Mouse (Mus musculus) limb, embryonic 12.5 days (tissue): ENCODE measurements around the gene Myo16. TPM values are rescaled to one million over a fixed set of nuclear protein-coding genes. Genes with fewer than 3 reads are reported as not detected.

ENCODE experiments used
- ATAC-seq: fragments of 200-750 bp; cut with Nextera tagmentation; 2 replicates; pipeline ENCODE4 v1.8.0; 2017; ENCODE audit warnings: low read depth, moderate TSS enrichment; ENCODE audit not compliant: insufficient number of reproducible peaks, insufficient read depth, low FRiP score, low TSS enrichment
- H3K27ac ChIP-seq: fragments of 300-500 bp; sonication (generic); 2 replicates; pipeline ENCODE4 v1.5.1; 2016; ENCODE audit warnings: mild to moderate bottlenecking, moderate library complexity
- H3K27me3 ChIP-seq: fragments of 300-500 bp; sonication (generic); 2 replicates; pipeline ENCODE4 v1.6.1; 2016; ENCODE audit warnings: mild to moderate bottlenecking, moderate library complexity
- H3K36me3 ChIP-seq: fragments of 300-500 bp; sonication (generic); 2 replicates; pipeline ENCODE4 v1.6.1; 2016; ENCODE audit warnings: mild to moderate bottlenecking, moderate library complexity
- H3K4me1 ChIP-seq: fragments of 300-500 bp; sonication (generic); replicated peaks from 2 replicates; pipeline ENCODE4 v1.6.1; 2016
- H3K4me2 ChIP-seq: fragments of 300-500 bp; sonication (generic); 2 replicates; pipeline ENCODE4 v1.6.1; 2016; ENCODE audit warnings: mild to moderate bottlenecking, moderate library complexity
- H3K4me3 ChIP-seq: fragments of 300-500 bp; sonication (generic); replicated peaks from 2 replicates; pipeline ENCODE4 v1.5.1; 2016; ENCODE audit warnings: mild to moderate bottlenecking
- H3K9ac ChIP-seq: fragments of 300-500 bp; sonication (generic); replicated peaks from 2 replicates; pipeline ENCODE4 v1.6.1; 2016; ENCODE audit warnings: mild to moderate bottlenecking, moderate library complexity
- H3K9me3 ChIP-seq: fragments of 300-500 bp; sonication (generic); 2 replicates; pipeline ENCODE4 v1.6.1; 2016; ENCODE audit warnings: mild to moderate bottlenecking, moderate library complexity
- WGBS: fragments of 180-500 bp; shearing (Covaris S2); methylation state at CpG from one replicate; pipeline ENCODE4 v1.1.7; 2016; 5-methylcytosine and 5-hydroxymethylcytosine counted together
- polyA plus RNA-seq: library from polyadenylated mRNA; unstranded; fragments of >200 nt; fragmentation: Nextera tagmentation; extraction: Ambion mirVana; gene quantifications from 2 replicates; pipeline ENCODE4 v1.2.1, GENCODE M21; 2016

Myo16 gene
- polyA plus RNA-seq, 1 experiment from 2014 or later, result 0.50 TPM

DNA sequence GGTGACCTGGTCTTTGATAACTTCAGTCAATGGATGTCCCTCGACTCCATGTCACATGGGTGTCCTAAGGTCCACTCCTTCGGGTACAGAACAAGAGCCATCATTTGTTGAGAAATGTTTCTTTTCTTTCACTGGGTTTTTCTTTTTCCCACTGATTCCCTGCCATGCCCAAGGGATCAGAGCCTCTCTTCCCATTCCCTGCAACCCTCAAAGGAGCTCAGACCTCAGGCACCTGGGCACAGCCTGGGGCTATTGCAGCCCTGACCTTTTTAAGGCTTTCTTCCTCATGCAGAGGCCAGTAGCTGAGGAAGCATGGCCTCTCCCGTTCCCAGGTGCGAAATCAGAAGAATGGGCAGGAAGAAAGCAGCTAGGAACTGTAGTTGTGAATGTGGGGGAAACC, 23.4 kb downstream of the Myo16 start:
- Histone ChIP-seq H3K27me3 (no peaks in the 10 kb centered on the region), H3K9me3 (no peaks in the 10 kb centered on the region), H3K4me3 (no peak overlapping the region), H3K4me2 (no peak overlapping the region), H3K9ac (no peak overlapping the region), H3K4me1 (no peaks in the 10 kb centered on the region), H3K27ac (no peak overlapping the region), H3K36me3 (no peaks in the 10 kb centered on the region)
- WGBS, result 60% methylated on average over 4 of the region's 4 CpGs
- no peak for ATAC-seq

DNA sequence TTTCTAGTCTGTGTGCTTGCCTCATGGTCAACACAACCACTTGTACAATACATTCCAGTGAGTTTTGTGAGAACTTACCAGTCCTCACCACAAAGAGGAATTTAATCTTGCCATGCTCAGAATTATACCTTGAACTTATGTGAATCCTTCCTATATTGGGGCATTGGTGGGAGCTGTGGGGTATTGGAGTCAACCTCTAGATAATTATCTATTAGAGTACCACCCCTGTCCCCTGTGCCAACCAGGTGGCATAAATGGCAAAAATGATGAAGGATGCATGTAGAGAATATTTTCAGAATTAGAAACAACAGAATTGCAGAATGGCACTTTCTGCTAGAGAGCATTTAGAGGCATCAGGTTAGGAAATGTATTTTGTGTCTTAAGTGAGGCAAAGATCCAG, 25.3 kb downstream of the Myo16 start:
- no peaks in the 10 kb centered on the region for H3K9me3 ChIP-seq
- no peak overlapping the region for H3K4me2 ChIP-seq
- H3K27ac ChIP-seq, result no peak overlapping the region
- ATAC-seq, result no peak
- no peaks in the 10 kb centered on the region for H3K27me3 ChIP-seq
- H3K4me1 ChIP-seq, result no peaks in the 10 kb centered on the region
- no peak overlapping the region for H3K9ac ChIP-seq
- H3K36me3 ChIP-seq, result no peaks in the 10 kb centered on the region
- H3K4me3 ChIP-seq, result no peak overlapping the region

DNA sequence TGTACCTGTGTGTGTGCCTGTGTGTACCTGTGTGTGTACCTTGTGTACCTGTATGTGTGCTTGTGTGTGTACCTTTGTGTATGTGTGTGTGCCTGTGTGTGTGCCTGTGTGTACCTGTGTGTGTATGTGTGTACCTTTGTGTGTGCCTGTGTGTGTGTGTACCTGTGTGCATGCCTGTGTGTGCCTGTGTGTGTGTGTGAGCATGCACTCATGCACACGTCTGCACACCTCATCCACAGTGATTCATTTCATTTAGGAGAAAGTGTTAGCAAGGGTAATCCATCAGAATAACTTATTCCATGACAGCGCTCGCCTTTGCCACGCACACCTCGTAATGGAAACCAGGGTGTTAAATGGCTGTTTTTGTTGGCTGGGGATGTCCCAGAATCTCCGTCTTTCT, 36.9 kb downstream of the Myo16 start:
- 90% methylated on average over 6 of the region's 6 CpGs for WGBS
- no peaks in the 10 kb centered on the region for H3K36me3 ChIP-seq
- H3K27me3 ChIP-seq, result no peaks in the 10 kb centered on the region
- H3K9ac ChIP-seq, result no peak overlapping the region
- no peak for ATAC-seq
- H3K27ac ChIP-seq, result no peak overlapping the region
- no peak overlapping the region for H3K4me2 ChIP-seq
- no peak overlapping the region for H3K4me3 ChIP-seq
- no peaks in the 10 kb centered on the region for H3K4me1 ChIP-seq
- peaks cover 1% of the 10 kb centered on the region; the same call in 1 of the 2 replicates for H3K9me3 ChIP-seq

DNA sequence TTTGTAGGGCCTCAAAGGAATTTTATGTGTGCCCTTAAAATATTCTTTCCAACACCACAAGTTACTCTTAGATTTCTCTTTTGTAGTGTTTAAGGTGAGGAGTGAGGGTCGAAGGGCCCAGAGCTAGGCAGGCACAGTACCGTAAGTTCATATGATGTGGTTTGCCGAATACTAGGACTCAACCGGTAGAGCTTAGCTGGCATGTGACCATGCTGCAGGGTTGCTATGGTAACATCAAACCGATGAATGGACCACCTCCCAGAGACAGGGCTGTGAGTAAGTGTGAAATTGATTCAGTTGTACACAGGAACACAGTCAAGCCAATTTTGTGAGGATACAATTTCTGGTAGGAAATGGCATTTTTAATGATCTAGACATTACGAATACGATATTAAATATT, 44.5 kb downstream of the Myo16 start:
- Histone ChIP-seq H3K4me1 (no peaks in the 10 kb centered on the region), H3K9ac (no peak overlapping the region), H3K9me3 (no peaks in the 10 kb centered on the region), H3K27ac (no peak overlapping the region), H3K4me2 (no peak overlapping the region), H3K27me3 (no peaks in the 10 kb centered on the region), H3K4me3 (no peak overlapping the region), H3K36me3 (no peaks in the 10 kb centered on the region)
- ATAC-seq, result no peak
- 75% methylated on average over 7 of the region's 7 CpGs for WGBS

DNA sequence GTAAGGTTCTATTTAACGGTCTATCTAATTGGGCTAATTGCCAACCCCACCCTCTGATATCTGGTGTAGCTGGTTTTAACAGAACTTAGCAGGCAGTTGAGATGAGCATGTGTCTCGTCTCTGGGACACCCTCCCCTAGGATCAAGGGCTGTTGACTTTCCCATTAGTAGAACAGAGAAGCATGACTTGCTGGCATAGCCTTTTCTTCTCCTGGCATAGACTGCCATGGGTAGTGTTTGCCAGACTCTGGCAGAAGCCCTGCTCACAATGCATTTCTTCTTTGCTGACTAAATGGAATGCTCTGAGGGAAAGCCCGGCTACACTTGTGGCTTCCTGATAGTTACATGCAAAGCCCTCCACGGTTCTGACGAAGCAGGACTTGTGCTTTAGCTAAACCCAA, 45.6 kb downstream of the Myo16 start:
- ATAC-seq, result no peak
- H3K9me3 ChIP-seq, result no peaks in the 10 kb centered on the region
- H3K4me2 ChIP-seq, result no peak overlapping the region
- no peak overlapping the region for H3K27ac ChIP-seq
- no peaks in the 10 kb centered on the region for H3K4me1 ChIP-seq
- no peak overlapping the region for H3K4me3 ChIP-seq
- H3K9ac ChIP-seq, result no peak overlapping the region
- 76% methylated on average over 5 of the region's 5 CpGs for WGBS
- H3K27me3 ChIP-seq, result no peaks in the 10 kb centered on the region
- H3K36me3 ChIP-seq, result no peaks in the 10 kb centered on the region

DNA sequence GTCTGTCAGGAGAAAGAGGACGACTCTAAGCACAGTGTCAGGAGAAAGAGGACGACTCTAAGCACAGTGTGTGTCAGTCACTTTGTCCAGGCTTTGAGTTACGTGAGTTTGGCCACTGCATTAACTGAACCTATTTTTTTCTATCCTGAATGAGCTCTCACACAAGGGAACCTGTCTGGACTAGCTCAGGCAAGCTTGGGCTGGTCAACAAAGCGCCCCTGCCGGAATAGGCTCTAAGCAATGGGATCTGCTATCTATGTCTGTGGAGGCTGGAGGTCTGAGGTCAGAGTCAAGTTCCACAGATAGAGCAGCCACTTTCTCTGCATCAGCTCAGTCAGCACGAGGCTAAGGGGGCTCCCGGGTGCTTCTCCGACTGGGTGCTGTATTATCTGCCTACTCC, 46.3 kb downstream of the Myo16 start:
- 81% methylated on average over 8 of the region's 8 CpGs for WGBS
- no peak for ATAC-seq

DNA sequence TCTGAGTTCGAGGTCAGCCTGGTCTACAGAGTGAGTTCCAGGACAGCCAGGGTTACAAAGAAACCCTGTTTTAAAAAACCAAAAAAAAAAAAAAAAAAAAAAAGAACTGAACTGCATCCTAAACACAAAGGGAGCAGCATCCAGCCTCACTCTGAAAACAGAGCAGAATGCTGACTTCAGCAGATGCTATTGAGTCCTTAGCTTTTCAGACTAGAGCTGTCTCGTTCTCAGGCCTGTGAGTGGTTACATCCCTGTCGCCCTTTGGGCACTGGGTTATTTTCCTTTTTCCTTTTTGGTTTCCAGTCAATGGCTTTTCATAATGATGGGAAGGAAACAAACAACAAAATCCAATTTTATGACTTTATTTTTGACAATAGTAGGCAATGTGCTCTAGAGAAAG, 61.3 kb downstream of the Myo16 start:
- no peak for ATAC-seq
- Histone ChIP-seq H3K4me1 (no peaks in the 10 kb centered on the region; the same call in 1 of the 2 replicates), H3K9me3 (no peaks in the 10 kb centered on the region), H3K4me3 (no peak overlapping the region), H3K27me3 (no peaks in the 10 kb centered on the region), H3K36me3 (no peaks in the 10 kb centered on the region), H3K4me2 (no peak overlapping the region), H3K9ac (no peak overlapping the region), H3K27ac (no peak overlapping the region)
- WGBS, result 82% methylated on average over 3 of the region's 3 CpGs

More for the DNA sequence above, 46.3 kb downstream of the Myo16 start:
- H3K9ac ChIP-seq, result no peak overlapping the region
- H3K4me3 ChIP-seq, result no peak overlapping the region
- no peaks in the 10 kb centered on the region for H3K9me3 ChIP-seq
- H3K4me2 ChIP-seq, result no peak overlapping the region
- no peak overlapping the region for H3K27ac ChIP-seq
- no peaks in the 10 kb centered on the region for H3K4me1 ChIP-seq
- no peaks in the 10 kb centered on the region for H3K27me3 ChIP-seq
- no peaks in the 10 kb centered on the region for H3K36me3 ChIP-seq

DNA sequence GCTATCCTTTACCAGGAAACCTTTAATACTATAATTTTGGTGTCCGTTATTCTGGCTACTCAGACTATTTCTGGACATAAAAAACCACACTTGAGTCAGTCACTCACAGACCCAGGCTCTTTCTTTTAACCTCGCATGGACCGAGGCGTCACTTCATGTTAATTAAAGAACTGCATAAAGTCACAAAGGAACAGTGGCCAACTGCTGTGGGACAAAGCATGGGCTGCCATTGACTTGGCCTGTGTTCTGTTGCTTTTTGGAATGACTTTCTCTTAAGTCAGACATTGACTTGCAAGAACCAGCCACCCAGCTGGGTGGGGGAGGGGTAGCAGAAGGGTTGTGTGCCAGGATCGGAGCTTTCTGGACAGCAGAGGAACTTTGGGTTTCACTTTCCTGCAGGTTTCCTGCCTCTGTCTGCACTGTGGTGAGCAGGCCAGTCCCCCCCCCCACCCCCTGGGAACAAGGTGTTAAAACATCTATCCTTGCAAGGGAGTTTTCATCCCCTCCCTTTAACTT, 66.1 kb downstream of the Myo16 start:
- H3K9ac ChIP-seq, result no peak overlapping the region
- peaks cover 7% of the 10 kb centered on the region; the same call in 1 of the 2 replicates for H3K4me1 ChIP-seq
- no peaks in the 10 kb centered on the region for H3K27me3 ChIP-seq
- 80% methylated on average over 5 of the region's 5 CpGs for WGBS
- no peak overlapping the region for H3K27ac ChIP-seq
- no peak overlapping the region for H3K4me2 ChIP-seq
- H3K4me3 ChIP-seq, result no peak overlapping the region
- no peaks in the 10 kb centered on the region for H3K9me3 ChIP-seq
- no peaks in the 10 kb centered on the region for H3K36me3 ChIP-seq
- ATAC-seq, result no peak

DNA sequence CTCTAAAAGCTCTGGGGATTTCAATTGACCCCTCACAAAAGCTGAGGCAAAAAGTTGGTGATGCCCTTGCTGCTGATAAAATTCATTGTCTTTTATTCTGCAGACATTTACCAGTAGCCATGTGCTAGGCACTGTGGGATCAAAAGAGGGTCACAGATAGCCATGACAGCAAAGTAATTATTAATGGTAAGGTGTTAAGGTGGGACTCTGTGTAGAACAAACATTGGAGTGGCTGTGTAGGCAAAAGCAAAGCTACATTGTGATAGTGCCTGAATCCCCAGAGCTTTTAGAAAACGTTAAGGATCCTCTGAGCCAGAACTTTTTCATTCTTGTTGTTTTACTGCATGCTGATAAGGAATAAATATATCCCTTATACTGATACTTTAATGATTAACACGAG, 69.1 kb downstream of the Myo16 start:
- Histone ChIP-seq H3K4me1 (peaks cover 7% of the 10 kb centered on the region; the same call in 1 of the 2 replicates), H3K4me2 (no peak overlapping the region), H3K27ac (no peak overlapping the region), H3K27me3 (no peaks in the 10 kb centered on the region), H3K9ac (no peak overlapping the region), H3K9me3 (no peaks in the 10 kb centered on the region), H3K36me3 (no peaks in the 10 kb centered on the region), H3K4me3 (no peak overlapping the region)
- WGBS, result 79% methylated on average over 2 of the region's 2 CpGs
- no peak for ATAC-seq

DNA sequence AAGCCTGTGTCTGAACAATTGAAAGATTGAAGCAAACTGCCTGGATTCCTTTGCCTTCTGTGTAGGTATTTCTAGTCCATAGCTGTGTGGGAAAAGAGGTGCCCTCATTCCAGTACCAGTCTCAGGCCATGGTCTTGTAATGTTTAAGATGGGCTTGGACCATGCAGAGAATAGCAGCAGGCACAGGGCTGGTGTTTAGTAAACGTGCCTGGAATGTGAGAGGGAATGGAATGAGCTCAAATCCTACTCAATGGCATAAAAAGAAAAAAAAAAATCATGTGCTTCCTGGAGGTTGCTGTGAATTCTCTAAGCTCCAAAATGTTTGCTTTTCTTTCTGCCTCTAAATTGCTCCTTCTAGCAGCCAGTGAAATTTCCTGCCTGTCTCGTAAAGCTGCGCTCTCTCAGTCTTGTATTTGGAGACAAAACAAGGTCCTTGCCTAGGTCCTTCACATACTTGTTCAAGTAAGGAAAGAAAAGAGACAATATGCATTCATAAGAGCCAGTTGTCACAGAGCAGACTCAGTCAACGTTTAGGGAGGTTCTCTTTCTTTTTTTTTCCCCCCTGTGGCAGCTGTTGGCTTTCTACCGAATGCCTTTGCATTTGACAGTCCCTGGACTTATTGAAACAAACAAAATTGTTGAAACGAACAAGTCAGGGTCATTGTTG, 70.0 kb downstream of the Myo16 start:
- 46% methylated on average over 6 of the region's 6 CpGs for WGBS
- peak overlapping the region; percentile 50 for H3K27ac ChIP-seq
- no peaks in the 10 kb centered on the region for H3K36me3 ChIP-seq
- no peaks in the 10 kb centered on the region for H3K27me3 ChIP-seq
- no peaks in the 10 kb centered on the region for H3K9me3 ChIP-seq
- peaks cover 7% of the 10 kb centered on the region; the same call in 1 of the 2 replicates for H3K4me1 ChIP-seq
- no peak overlapping the region for H3K4me2 ChIP-seq
- no peak for ATAC-seq
- no peak overlapping the region for H3K9ac ChIP-seq
- H3K4me3 ChIP-seq, result no peak overlapping the region

DNA sequence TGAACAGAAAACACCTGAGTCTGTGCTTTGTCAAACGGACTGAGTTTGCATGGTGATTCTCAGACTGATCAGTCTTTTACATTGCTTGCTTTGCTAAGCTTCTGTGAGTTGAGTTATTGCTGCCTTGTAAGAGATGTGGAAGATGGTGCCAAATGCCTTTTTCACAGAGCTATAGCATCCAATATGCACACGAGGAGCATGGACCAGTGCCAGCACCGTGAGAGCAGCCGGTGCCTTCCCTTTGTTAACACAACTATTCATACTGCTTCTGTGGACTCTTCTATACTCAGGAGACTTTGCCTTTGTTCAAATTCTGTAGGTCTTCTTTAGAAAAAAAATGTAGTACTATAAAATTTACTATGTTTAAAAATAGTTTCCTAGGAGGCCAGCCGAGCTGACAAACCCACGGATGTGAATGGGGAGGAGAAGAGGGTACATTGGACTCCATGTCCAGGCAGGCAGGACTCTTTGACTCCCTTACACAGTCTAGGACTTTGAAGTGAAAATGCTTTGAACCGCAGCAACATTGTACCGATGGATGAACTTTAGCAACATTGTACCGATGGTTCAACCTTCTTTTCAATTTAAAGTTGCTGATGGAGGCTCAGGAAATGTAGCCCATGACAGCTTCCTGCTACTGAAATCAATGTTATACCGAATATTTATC, 70.7 kb downstream of the Myo16 start:
- WGBS, result 81% methylated on average over 10 of the region's 10 CpGs
- H3K27ac ChIP-seq, result peak overlapping the region; percentile 50; the same call in 1 of the 2 replicates
- no peak overlapping the region for H3K9ac ChIP-seq

More for the DNA sequence above, 70.7 kb downstream of the Myo16 start:
- H3K27me3 ChIP-seq, result no peaks in the 10 kb centered on the region
- no peak for ATAC-seq
- H3K4me1 ChIP-seq, result peaks cover 7% of the 10 kb centered on the region; the same call in 1 of the 2 replicates
- H3K4me2 ChIP-seq, result no peak overlapping the region
- no peaks in the 10 kb centered on the region for H3K36me3 ChIP-seq
- no peaks in the 10 kb centered on the region for H3K9me3 ChIP-seq
- H3K4me3 ChIP-seq, result no peak overlapping the region
